Mouse (Mus musculus) thymus, adult 2 months (tissue): ENCODE measurements at regions not wholly inside any gene's neighbourhood (a gene's known extent, or its start where the extent isn't known, plus 50 kb on each side); places are given as distances from the start of the nearest gene placed in this dataset.

Experiments
- DNase-seq: peaks from one replicate; pipeline ENCODE4 v3.0.0; 2021
- H3K27ac ChIP-seq: fragments of 200-500 bp; 2 replicates; pipeline ENCODE4 v1.5.1; 2012; ENCODE audit warnings: low read length, control low read depth; ENCODE audit not compliant: control insufficient read depth, insufficient read depth
- H3K27me3 ChIP-seq: fragments of 200-500 bp; 2 replicates; pipeline ENCODE4 v1.6.1; 2012; ENCODE audit warnings: mild to moderate bottlenecking, low read length, moderate library complexity, mixed read lengths; ENCODE audit not compliant: control insufficient read depth, insufficient read depth
- H3K36me3 ChIP-seq: fragments of 200-500 bp; 2 replicates; pipeline ENCODE4 v1.6.1; 2012; ENCODE audit warnings: mild to moderate bottlenecking, low read length, moderate library complexity; ENCODE audit not compliant: control insufficient read depth, insufficient read depth
- H3K4me1 ChIP-seq: fragments of 200-500 bp; replicated peaks from 2 replicates; pipeline ENCODE4 v1.6.1; 2012; ENCODE audit warnings: low read length; ENCODE audit not compliant: control insufficient read depth, insufficient read depth
- H3K4me3 ChIP-seq: fragments of 200-500 bp; 2 replicates; pipeline ENCODE4 v1.5.1; 2012; ENCODE audit warnings: mild to moderate bottlenecking, low read length, control low read depth, moderate library complexity; ENCODE audit not compliant: control insufficient read depth, insufficient read depth
- CTCF ChIP-seq: fragments of 200-500 bp; IDR thresholded peaks from 2 replicates; pipeline ENCODE4 v1.5.1; 2012; ENCODE audit warnings: mild to moderate bottlenecking, control low read depth, low read length, moderate library complexity, borderline replicate concordance; ENCODE audit not compliant: control insufficient read depth, poor library complexity, insufficient read depth; ENCODE audit errors: extremely low read depth
- POLR2A ChIP-seq: fragments of 200-500 bp; IDR thresholded peaks from 2 replicates; pipeline ENCODE4 v1.6.1; 2012; ENCODE audit warnings: mild to moderate bottlenecking, low read length, control low read depth, moderate library complexity; ENCODE audit not compliant: control insufficient read depth, poor library complexity, insufficient read depth; ENCODE audit errors: extremely low read depth
- WGBS: fragments of 180-500 bp; shearing (Covaris S2); methylation state at CpG from one replicate; pipeline ENCODE4 v1.1.7; 2018; 5-methylcytosine and 5-hydroxymethylcytosine counted together

GRCm38 (mm10) chr15:37166744-37167143 lies 159.2 kb upstream of the Zfp706 start:
- no peak for DNase-seq
- WGBS = 95% methylated on average over 3 of the region's 3 CpGs
- no peaks in the 10 kb centered on the region for H3K27me3 ChIP-seq
- no peak overlapping the region for H3K27ac ChIP-seq
- no peaks in the 10 kb centered on the region for H3K36me3 ChIP-seq
- no peak for TF ChIP-seq POLR2A
- no peak for TF ChIP-seq CTCF
- H3K4me1 ChIP-seq = no peaks in the 10 kb centered on the region
- no peak overlapping the region for H3K4me3 ChIP-seq

- TF ChIP-seq POLR2A = no peak
- no peak for TF ChIP-seq CTCF
- no peaks in the 10 kb centered on the region for H3K27me3 ChIP-seq
- H3K36me3 ChIP-seq = no peaks in the 10 kb centered on the region
- WGBS = 23% methylated on average over 12 of the region's 12 CpGs
- no peak for DNase-seq
- H3K27ac ChIP-seq = no peak overlapping the region
- H3K4me1 ChIP-seq = no peaks in the 10 kb centered on the region
- no peak overlapping the region for H3K4me3 ChIP-seq
Measured at GRCm38 (mm10) chr15:37165887-37166507, 158.4 kb upstream of the Zfp706 start.

- WGBS = 73% methylated on average over 2 of the region's 2 CpGs
Measured at GRCm38 (mm10) chr15:37165216-37165615, 157.6 kb upstream of the Zfp706 start.

GRCm38 (mm10) chr15:37164191-37165135 lies 156.9 kb upstream of the Zfp706 start:
- Histone ChIP-seq H3K27me3 (no peaks in the 10 kb centered on the region), H3K4me3 (no peak overlapping the region), H3K36me3 (no peaks in the 10 kb centered on the region), H3K27ac (no peak overlapping the region), H3K4me1 (no peaks in the 10 kb centered on the region)
- no peak for DNase-seq
- TF ChIP-seq CTCF = no peak
- WGBS = 79% methylated on average over 15 of the region's 15 CpGs

More at GRCm38 (mm10) chr15:37165216-37165615, 157.6 kb upstream of the Zfp706 start:
- Histone ChIP-seq H3K36me3 (no peaks in the 10 kb centered on the region), H3K27me3 (no peaks in the 10 kb centered on the region), H3K4me1 (no peaks in the 10 kb centered on the region), H3K27ac (no peak overlapping the region), H3K4me3 (no peak overlapping the region)
- no peak for DNase-seq
- TF ChIP-seq POLR2A (no peak), CTCF (no peak)

GRCm38 (mm10) chr15:37159956-37160355 lies 152.4 kb upstream of the Zfp706 start:
- H3K4me1 ChIP-seq = no peaks in the 10 kb centered on the region
- no peak for DNase-seq
- WGBS = 90% methylated on average over 4 of the region's 4 CpGs
- H3K27me3 ChIP-seq = no peaks in the 10 kb centered on the region
- H3K27ac ChIP-seq = no peak overlapping the region
- TF ChIP-seq POLR2A = no peak
- TF ChIP-seq CTCF = no peak
- no peaks in the 10 kb centered on the region for H3K36me3 ChIP-seq
- H3K4me3 ChIP-seq = no peak overlapping the region

GRCm38 (mm10) chr15:37159349-37159748 lies 151.8 kb upstream of the Zfp706 start:
- Histone ChIP-seq H3K4me1 (no peaks in the 10 kb centered on the region), H3K4me3 (no peak overlapping the region), H3K36me3 (no peaks in the 10 kb centered on the region), H3K27me3 (no peaks in the 10 kb centered on the region), H3K27ac (no peak overlapping the region)
- DNase-seq = no peak
- TF ChIP-seq CTCF (no peak), POLR2A (no peak)
- WGBS = 58% methylated on average over 4 of the region's 4 CpGs
